Mouse (Mus musculus) liver, adult 2 months (tissue): ENCODE data around the gene Ndufa6. TPM values are rescaled to one million over a fixed set of nuclear protein-coding genes. Genes with fewer than 3 reads are reported as not detected.
A peak's percentile ranks its signal among the peaks of the same experiment; 100 is the strongest.

Source experiments
- DNase-seq: peaks from one replicate; pipeline ENCODE4 v3.0.0-alpha.2; 2011; ENCODE audit warnings: low read depth, low spot score; ENCODE audit errors: extremely low read depth
- H3K27ac ChIP-seq: fragments of 200-500 bp; replicated peaks from 2 replicates; pipeline ENCODE4 v1.5.1; 2012; ENCODE audit warnings: low read depth, mild to moderate bottlenecking, control low read depth, inconsistent platforms, low read length; ENCODE audit not compliant: insufficient read depth
- H3K27me3 ChIP-seq: fragments of 200-500 bp; 2 replicates; pipeline ENCODE4 v1.6.1; 2012; ENCODE audit warnings: mild to moderate bottlenecking, moderate library complexity, low read length, inconsistent platforms; ENCODE audit not compliant: control insufficient read depth, insufficient read depth
- H3K36me3 ChIP-seq: fragments of 200-500 bp; 2 replicates; pipeline ENCODE4 v1.6.1; 2012; ENCODE audit warnings: low read length, inconsistent platforms; ENCODE audit not compliant: control insufficient read depth, insufficient read depth
- H3K4me1 ChIP-seq: fragments of 200-500 bp; 2 replicates; pipeline ENCODE4 v1.6.1; 2011; ENCODE audit warnings: low read length; ENCODE audit not compliant: control insufficient read depth, insufficient read depth
- H3K4me3 ChIP-seq: fragments of 200-500 bp; 2 replicates; pipeline ENCODE4 v1.5.1; 2011; ENCODE audit warnings: low read depth, mild to moderate bottlenecking, control low read depth, low read length, moderate library complexity; ENCODE audit not compliant: insufficient read depth
- H3K79me2 ChIP-seq: fragments of 200-500 bp; 2 replicates; pipeline ENCODE4 v1.6.1; 2012; ENCODE audit warnings: inconsistent platforms, mild to moderate bottlenecking, low read length, moderate library complexity; ENCODE audit not compliant: control insufficient read depth, insufficient read depth
- H3K9ac ChIP-seq: fragments of 200-500 bp; 2 replicates; pipeline ENCODE4 v1.6.1; 2012; ENCODE audit warnings: low read depth, mild to moderate bottlenecking, control low read depth, inconsistent platforms, low read length
- CTCF ChIP-seq: fragments of 200-500 bp; IDR thresholded peaks from 2 replicates; pipeline ENCODE4 v1.5.1; 2011; ENCODE audit warnings: low read depth, low read length, control low read depth
- POLR2A ChIP-seq: fragments of 200-500 bp; IDR thresholded peaks from 2 replicates; pipeline ENCODE4 v1.6.1; 2011; ENCODE audit warnings: low read length, control low read depth; ENCODE audit not compliant: insufficient read depth; ENCODE audit errors: extremely low read depth
- WGBS: fragments of 180-500 bp; shearing (Covaris S2); methylation state at CpG from one replicate; pipeline ENCODE4 v1.1.7; 2018; 5-methylcytosine and 5-hydroxymethylcytosine counted together
- polyA plus RNA-seq: library from polyadenylated mRNA; depleted of rRNA; stranded (reverse); fragments of >200 nt; gene quantifications from 2 replicates; pipeline ENCODE4 v1.2.3, GENCODE M21; 2012
- total RNA-seq: library from RNA; depleted of rRNA; stranded (reverse); fragments of >200 nt; gene quantifications from 2 replicates; pipeline ENCODE4 v1.2.3, GENCODE M21; 2014

The Ndufa6 gene
- total and polyA plus RNA-seq, 2 experiments: 441 to 1,175 TPM

GRCm38 (mm10) chr15:82385729-82386128 is 31.6 kb upstream of the Ndufa6 start:
- Histone ChIP-seq H3K4me3 (no peak overlapping the region), H3K27ac (peak overlapping the region; percentile 76), H3K4me1 (peaks cover 15% of the 10 kb centered on the region), H3K79me2 (no peaks in the 10 kb centered on the region), H3K9ac (no peak overlapping the region), H3K27me3 (no peaks in the 10 kb centered on the region), H3K36me3 (no peaks in the 10 kb centered on the region)
- DNase-seq: peak; percentile 79
- WGBS: 28% methylated on average over 2 of the region's 2 CpGs
- TF ChIP-seq POLR2A: no peak
- no peak for TF ChIP-seq CTCF

GRCm38 (mm10) chr15:82382441-82382840 is 28.3 kb upstream of the Ndufa6 start:
- Histone ChIP-seq H3K9ac (no peak overlapping the region), H3K79me2 (peaks cover 8% of the 10 kb centered on the region; the same call in 1 of the 2 replicates), H3K27me3 (no peaks in the 10 kb centered on the region), H3K27ac (no peak overlapping the region), H3K36me3 (no peaks in the 10 kb centered on the region), H3K4me3 (no peak overlapping the region), H3K4me1 (peaks cover 22% of the 10 kb centered on the region)
- DNase-seq: peak; percentile 94
- TF ChIP-seq CTCF: no peak
- TF ChIP-seq POLR2A: no peak
- WGBS: 33% methylated on average over 2 of the region's 2 CpGs

- DNase-seq: no peak
- WGBS: 17% methylated on average over 7 of the region's 7 CpGs
- Histone ChIP-seq H3K27ac (peak overlapping the region; percentile 99), H3K36me3 (peaks cover 3% of the 10 kb centered on the region), H3K9ac (peak overlapping the region; percentile 75), H3K4me1 (peaks cover 28% of the 10 kb centered on the region), H3K79me2 (peaks cover 11% of the 10 kb centered on the region; the same call in 1 of the 2 replicates), H3K4me3 (peak overlapping the region; percentile 92), H3K27me3 (no peaks in the 10 kb centered on the region)
- TF ChIP-seq POLR2A (no peak), CTCF (no peak)
These were observed 26.6 kb upstream of the Ndufa6 start for GRCm38 (mm10) chr15:82380714-82381062.

GRCm38 (mm10) chr15:82379871-82380713 is 26.0 kb upstream of the Ndufa6 start, which contains the start of gene Cyp2d22:
Gene Cyp2d22 (minus strand): TSS chr15:82380260.
- no peak for TF ChIP-seq CTCF
- peak; percentile 59; the same call in 1 of the 2 replicates for TF ChIP-seq POLR2A
- peaks cover 9% of the 10 kb centered on the region for H3K36me3 ChIP-seq
- H3K79me2 ChIP-seq: peaks cover 11% of the 10 kb centered on the region; the same call in 1 of the 2 replicates
- H3K4me1 ChIP-seq: peaks cover 28% of the 10 kb centered on the region
- H3K4me3 ChIP-seq: peak within 1 kb of the TSS; percentile 92
- peak within 1 kb of the TSS; percentile 100 for H3K27ac ChIP-seq
- peak; percentile 91 for DNase-seq
- H3K9ac ChIP-seq: peak within 1 kb of the TSS; percentile 99
- H3K27me3 ChIP-seq: no peaks in the 10 kb centered on the region
- WGBS: under 1% methylated on average over 18 of the region's 24 CpGs

- peaks cover 13% of the 10 kb centered on the region for H3K36me3 ChIP-seq
- peak overlapping the region; percentile 100 for H3K27ac ChIP-seq
- peaks cover 11% of the 10 kb centered on the region; the same call in 1 of the 2 replicates for H3K79me2 ChIP-seq
- H3K27me3 ChIP-seq: no peaks in the 10 kb centered on the region
- peaks cover 28% of the 10 kb centered on the region for H3K4me1 ChIP-seq
- H3K4me3 ChIP-seq: peak overlapping the region; percentile 92
- TF ChIP-seq POLR2A (peak; percentile 55; the same call in 1 of the 2 replicates), CTCF (no peak)
- WGBS: 6% methylated on average over 7 of the region's 7 CpGs
- H3K9ac ChIP-seq: peak overlapping the region; percentile 99
- DNase-seq: peak; percentile 98
These were observed 25.4 kb upstream of the Ndufa6 start for GRCm38 (mm10) chr15:82379511-82379870.
